Mouse (Mus musculus): ENCODE results near the gene Aldh4a1. TPM values are rescaled to one million over a fixed set of nuclear protein-coding genes. Genes with fewer than 3 reads are reported as not detected.

Gene Aldh4a1
- polyA plus RNA-seq, 1 experiment from 2014 or later = 15.4 TPM

Small RNAs within 50 kb of the gene (microRNA-seq; reads per million reads assigned to microRNA genes)
- not detected for gene Gm25571
- gene Mir7020 = not detected

Other genes starting within 250 kb of the Aldh4a1 start
- gene Iffo2, start 92.3 kb upstream of the Aldh4a1 start, polyA plus RNA-seq (2014; fragmentation: Nextera tagmentation; extraction: Ambion mirVana) = 3.7 and 3.9 TPM in 2 replicates
- gene Gm21969, start 19.7 kb upstream of the Aldh4a1 start, polyA plus RNA-seq (2014; fragmentation: Nextera tagmentation; extraction: Ambion mirVana) = not detected in 2 replicates
- not detected in 2 replicates for gene Tas1r2, start 30.7 kb downstream of the Aldh4a1 start, polyA plus RNA-seq (2014; fragmentation: Nextera tagmentation; extraction: Ambion mirVana)
- gene Pax7, start 210.7 kb downstream of the Aldh4a1 start, polyA plus RNA-seq (2014; fragmentation: Nextera tagmentation; extraction: Ambion mirVana) = 0.25 and 0.31 TPM in 2 replicates